Mouse (Mus musculus) layer of hippocampus, postnatal 25 days (tissue): ENCODE results near the gene Moxd1. TPM values are rescaled to one million over a fixed set of nuclear protein-coding genes. Genes with fewer than 3 reads are reported as not detected.

ENCODE experiments used
- DNase-seq, 2 experiments: peaks; one replicate each; pipeline ENCODE4 v3.0.0; 2022; ENCODE audit warnings: mixed read lengths in 2 of 2, low spot score in 1 of 2; ENCODE audit errors: extremely low spot score in 1 of 2
- total RNA-seq, 2 experiments: library from RNA; stranded (reverse); gene quantifications; 2 replicates each; pipeline ENCODE4 v1.2.3; 2021

Gene Moxd1
- 1 to 10 TPM; 7.5 to 8.5 TPM for total RNA-seq

GRCm38 (mm10) chr10:24223449-24224143, at the start of gene Moxd1:
Gene Moxd1, plus strand, starts transcription at chr10:24223517.
- DNase-seq = no peak

DNA sequence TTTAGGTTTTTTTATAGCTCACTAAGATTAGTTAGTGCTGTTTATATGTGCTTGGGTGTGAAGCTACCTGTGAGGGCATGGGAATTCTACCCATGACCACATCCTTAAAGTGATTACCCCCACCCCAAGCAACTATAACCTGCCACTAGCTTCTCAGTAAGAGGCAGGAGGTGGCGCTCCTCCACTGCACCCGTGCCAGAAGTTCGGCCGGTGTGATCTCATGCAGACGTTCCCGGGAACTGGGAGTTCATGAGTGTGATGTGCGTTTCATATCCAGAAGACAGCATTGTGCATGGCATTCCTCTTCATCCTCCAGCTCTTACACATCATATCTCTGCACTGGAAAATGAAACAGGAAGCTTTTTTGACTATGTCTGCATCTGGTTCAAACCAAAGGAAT, 32.9 kb upstream of the Moxd1 start:
- DNase-seq = no peak

DNA sequence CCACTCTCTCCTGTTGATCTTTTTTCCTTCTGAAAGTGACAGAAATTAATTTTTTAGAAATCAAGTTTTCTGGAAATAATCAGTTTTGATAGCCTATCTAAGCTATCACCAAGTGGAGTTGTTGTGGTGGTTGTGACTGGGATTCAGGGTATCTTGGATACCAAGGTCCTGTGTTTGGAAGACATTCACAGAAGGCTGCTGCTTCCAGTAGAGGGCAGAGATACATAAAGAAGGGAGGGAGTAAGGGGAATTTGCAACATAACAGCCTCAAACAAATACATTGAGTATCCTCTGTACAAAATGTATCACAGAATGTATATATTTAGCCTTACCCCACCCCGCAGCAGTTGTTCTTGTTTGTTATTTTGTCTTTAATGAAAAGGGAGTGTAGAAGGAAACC, 31.3 kb upstream of the Moxd1 start:
- no peak for DNase-seq

GRCm38 (mm10) chr10:24199303-24199702, 24.0 kb upstream of the Moxd1 start:
- DNase-seq = no peak

DNA sequence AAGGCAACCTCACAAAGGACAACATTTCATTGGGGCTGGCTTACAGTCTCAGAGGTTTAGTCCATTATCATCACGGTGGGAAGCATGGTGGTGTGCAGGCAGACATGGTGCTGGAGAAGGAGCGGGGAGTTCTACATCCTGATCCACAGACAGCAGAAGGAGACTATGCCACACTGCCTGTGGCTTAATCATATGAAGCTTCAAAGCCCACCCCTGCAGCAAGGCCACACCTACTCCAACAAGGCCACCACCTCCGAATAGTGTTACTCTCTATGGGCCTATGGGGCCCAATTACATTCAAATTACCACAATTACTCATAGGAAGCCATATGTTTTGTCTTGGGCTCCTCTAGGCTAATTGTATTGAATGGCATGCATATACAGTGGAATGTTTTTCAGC, 23.2 kb upstream of the Moxd1 start:
- DNase-seq = no peak

DNA sequence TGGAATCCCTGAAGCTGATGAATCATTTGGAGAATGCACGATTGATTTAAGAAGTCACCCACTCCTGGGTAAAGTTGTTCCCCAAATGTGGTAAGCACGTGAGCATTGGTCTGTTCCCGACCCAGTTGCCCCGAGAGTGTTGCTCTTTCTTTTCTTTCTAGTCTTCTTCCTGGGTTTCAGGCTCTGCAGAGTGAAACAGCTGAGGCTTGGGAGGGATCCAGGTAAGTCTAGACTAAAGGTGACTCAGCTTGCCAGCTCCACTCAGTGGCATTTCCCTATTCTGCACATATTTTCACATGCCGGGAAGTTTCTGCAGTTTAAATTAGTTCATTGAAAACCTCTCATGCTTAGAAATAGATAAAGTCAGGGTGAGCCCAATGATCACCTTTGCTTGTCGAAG, 13.2 kb upstream of the Moxd1 start:
- no peak for DNase-seq

GRCm38 (mm10) chr10:24213297-24213696, 10.0 kb upstream of the Moxd1 start:
- no peak for DNase-seq

DNA sequence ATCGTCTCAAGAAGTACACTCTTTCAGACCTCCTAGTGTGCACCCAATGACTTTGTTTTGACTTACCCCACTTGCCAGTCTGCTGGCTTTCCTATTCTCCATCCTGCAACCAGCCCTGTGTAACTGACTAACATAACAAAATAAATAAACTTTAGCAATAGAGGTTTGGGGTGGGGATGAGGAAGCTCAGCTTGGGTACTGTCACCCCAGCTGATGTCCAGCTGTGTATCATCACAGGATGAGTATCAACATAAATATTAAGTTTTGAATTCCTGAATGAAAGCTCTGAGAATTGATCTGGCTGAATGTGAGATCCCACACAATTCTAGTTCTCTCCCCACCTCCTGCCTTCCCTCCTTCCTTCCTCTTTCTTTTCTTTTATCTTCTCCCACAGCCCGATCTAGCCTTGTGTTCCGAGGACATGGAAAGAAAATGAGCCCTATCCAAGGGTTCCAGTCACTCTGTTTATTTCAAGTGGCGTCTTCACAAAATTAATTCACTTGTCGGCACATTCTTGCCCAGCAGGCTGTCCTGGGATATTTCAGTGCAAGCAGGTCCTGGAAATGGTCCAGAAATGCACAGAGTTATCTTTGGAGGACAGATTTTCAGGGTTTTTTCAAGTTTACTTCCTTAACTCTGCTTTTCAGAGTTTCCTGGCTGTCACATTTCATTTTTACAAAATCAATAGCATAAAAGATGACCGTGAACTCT, 5.6 kb upstream of the Moxd1 start:
- DNase-seq = no peak

DNA sequence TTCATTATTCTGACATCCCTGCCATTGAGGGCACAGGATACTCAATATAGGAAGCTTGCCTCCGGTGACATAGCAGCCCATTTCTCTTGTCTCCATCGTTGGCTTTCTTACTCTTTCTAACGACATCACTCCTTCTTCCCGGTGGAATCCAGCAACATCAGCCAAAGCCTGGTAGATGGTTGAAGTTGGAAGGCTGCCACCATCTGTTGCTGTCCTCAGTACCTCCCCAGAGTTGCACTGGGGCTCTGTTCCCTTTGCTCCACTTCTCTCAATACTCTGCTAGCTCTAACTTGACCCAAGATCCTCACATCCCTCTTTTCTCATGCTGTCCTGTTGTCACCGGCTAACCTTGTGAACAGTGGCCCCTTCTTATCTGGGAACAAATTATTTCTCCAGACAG, 2.4 kb upstream of the Moxd1 start:
- DNase-seq = no peak

GRCm38 (mm10) chr10:24222911-24223310, 406 bp upstream of the Moxd1 start:
- no peak for DNase-seq

DNA sequence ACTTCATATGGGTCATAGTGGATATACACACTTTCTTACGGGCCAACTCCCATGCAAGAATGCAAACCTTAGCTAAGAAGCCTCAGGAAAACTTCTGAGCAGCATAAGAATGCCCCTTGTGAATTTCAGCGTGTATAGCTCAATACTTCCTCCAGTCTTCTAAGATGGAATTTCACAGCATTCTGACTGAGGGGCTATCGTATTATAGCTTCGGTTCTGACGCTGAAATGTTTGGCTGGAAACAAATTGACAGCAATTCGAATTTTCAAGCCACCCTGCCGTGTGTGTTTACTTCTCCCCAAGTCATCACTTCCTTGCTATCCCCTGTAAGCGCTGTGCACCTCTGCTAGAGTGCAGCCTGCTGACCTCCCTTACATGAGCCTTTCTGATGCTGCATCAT, 1.3 kb downstream of the Moxd1 start:
- DNase-seq = no peak

DNA sequence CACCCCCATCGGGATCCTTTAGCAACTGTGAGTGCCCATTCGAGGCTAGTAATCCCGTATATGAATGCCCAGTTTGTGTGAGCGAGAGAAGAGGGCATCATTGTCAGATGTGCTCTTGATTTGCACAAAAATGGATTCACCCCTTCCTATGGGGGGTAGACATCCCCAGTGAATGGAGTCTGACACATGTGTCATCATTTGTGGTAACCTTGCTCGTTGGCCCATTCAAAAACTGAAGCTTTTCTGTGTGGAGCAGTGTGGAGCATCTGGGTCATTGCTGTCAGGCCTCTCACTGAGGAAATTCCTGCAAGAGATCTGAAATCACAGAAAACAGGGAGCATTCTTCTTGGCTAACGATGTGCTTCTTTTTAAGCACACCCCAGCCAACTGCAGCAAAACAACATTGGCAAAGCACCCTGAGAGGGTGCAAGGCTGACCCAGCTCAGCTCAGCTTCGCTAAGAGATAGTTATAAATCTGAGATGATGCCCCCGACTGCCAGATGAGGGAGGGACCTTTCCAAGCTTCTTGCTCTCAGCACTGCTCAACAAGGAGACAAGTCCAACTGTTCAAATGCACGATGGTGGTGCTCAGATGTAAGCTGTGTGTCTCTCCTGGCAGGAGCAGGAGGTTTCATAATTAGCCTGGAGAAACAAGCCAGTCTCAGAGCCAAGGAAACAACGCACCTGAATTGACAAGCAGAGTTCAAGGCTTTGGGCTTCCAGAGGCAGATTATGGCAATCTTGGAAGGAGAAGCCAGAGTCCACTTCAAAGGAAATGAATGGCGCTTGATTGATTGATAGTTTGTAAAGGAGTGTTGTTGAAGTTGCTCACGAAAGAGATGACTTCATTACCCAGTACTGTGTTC, 5.2 kb downstream of the Moxd1 start:
- DNase-seq = no peak

DNA sequence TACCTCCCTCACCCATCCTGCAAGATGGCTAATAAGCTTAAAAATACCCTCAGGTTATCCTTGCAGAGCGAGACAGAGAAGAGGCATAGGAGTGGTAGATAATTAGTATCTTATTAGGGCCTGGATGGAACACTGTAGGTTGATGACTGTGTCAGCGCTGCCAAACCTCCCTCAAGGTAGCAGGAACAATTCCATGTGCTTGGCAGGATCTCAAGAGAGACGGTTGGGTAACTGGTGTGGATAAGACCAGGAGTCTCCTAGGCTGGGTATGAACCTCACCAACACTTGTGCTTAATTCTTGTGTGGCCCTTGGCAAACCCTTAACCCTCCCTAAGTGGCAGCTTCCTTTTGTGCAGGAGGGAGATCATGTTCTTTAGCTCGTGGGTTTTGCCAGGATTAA, 9.0 kb downstream of the Moxd1 start:
- DNase-seq = no peak

DNA sequence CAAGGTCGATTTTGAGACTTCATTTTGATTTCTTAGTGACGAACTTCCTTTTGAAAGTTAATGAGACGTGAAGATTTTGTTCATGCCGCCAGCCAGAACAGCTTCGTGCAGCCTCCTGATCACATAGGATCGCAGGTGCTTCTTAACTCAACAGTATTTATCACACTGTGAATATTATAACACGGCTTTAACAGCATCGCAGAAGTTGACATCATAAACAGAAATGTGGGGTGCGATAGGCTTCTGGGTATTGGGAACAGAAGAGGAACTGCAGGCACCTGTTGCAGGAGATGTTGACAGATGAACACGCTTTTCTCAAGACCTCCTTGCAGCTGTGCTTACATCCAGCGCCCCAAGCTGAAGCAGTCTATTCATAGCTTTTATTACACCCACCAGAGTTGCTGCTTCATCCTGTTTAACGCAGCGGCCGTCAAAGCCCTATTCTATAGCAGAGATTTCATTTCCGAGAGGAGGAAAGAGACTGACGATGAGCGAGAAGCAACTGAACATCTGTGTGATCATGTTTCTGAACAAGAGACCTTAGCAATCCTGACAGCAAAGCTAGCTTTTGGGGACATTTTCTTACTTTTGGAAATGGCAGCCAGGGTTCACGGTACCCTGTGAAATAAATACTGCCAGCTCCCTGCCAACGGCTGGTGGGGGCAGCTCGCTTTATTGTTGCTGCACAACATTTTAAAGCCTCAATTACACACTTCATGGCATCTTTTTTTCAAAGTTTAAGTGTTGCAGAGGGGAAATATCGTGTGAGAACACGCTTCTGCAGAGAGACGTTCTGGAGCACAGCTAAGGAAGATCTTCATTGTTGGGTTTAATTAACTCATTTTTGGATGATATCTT, 12.3 kb downstream of the Moxd1 start:
- no peak for DNase-seq

GRCm38 (mm10) chr10:24246815-24247214, 23.5 kb downstream of the Moxd1 start:
- no peak for DNase-seq

DNA sequence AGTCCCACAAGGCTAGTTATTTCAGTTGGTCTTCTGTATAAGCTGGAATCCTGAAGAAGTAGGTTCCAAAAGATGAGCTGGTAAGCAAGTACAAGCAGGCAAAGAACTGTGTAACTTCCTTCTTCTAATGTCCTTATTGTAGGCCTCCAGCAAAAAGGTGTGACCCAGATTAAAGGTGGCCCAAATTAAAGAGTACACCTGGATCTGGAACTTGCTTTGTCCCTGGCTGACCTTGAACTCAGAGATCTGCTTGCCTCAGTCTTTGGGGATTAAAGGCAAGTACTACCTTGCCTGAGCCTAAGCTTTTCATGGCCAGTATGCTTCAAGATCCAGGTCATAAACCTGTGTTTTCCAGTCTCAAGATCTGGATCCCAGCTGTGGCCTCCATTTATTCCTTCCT, 24.8 kb downstream of the Moxd1 start:
- no peak for DNase-seq

DNA sequence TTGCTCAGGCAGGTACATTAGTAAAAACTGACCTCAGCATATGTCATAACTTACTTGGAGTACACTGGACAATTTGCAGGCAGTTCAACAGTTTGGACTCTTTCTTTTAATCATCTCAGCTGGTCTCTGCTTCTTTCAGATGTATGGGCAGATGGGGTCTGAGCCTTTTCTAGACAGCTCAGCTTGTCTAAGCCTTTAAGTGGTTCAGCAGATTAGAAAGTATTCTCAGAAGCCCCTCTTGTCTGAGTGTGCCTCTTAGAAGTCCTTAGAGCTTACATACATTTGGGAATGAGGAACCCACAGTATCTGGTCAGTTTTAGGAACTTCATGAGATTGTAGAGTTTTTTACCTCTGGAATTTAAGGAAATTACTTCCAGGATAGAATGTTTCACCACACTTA, 28.3 kb downstream of the Moxd1 start:
- DNase-seq = no peak

GRCm38 (mm10) chr10:24258150-24258549, 34.8 kb downstream of the Moxd1 start:
- no peak for DNase-seq

- DNase-seq = no peak
These were observed 35.6 kb downstream of the Moxd1 start for GRCm38 (mm10) chr10:24258885-24259284.

GRCm38 (mm10) chr10:24259794-24260590, 36.7 kb downstream of the Moxd1 start:
- no peak for DNase-seq
